Mouse (Mus musculus) cerebellum, adult 2 months (tissue): ENCODE measurements around the gene Cks1b.

Experiments used
- CTCF ChIP-seq: fragments of 200-500 bp; IDR thresholded peaks from 2 replicates; pipeline ENCODE4 v1.5.1; 2011; ENCODE audit warnings: low read depth, mild to moderate bottlenecking, control low read depth, low read length, moderate library complexity, borderline replicate concordance; ENCODE audit not compliant: insufficient read depth
- POLR2A ChIP-seq: fragments of 200-500 bp; IDR thresholded peaks from 2 replicates; pipeline ENCODE4 v1.6.1; 2011; ENCODE audit warnings: low read length, control low read depth, borderline replicate concordance; ENCODE audit not compliant: insufficient read depth

GRCm38 (mm10) chr3:89458965-89459807, 41.0 kb upstream of the Cks1b start:
- TF ChIP-seq CTCF (no peak), POLR2A (peak; percentile 40; the same call in 1 of the 2 replicates)
